Mouse (Mus musculus): ENCODE measurements around the gene Gm19935.

Gm19935 gene

GRCm38 (mm10) chr8:90817293-90817692 is at the start of gene Gm19935:
Gm19935 (minus strand) TSS chr8:90817393.
- in situ Hi-C loops (cut with MboI), result no loop called here

GRCm38 (mm10) chr8:90862038-90862437 is 44.8 kb upstream of the Gm19935 start:
- in situ Hi-C loops (cut with MboI), result no loop called here

- in situ Hi-C loops (cut with MboI), result no loop called here
Measured at GRCm38 (mm10) chr8:90861266-90861944, 44.2 kb upstream of the Gm19935 start.

- in situ Hi-C loops (cut with MboI), result no loop called here
Measured at GRCm38 (mm10) chr8:90858071-90858470, 40.9 kb upstream of the Gm19935 start.

GRCm38 (mm10) chr8:90856952-90857351 is 39.8 kb upstream of the Gm19935 start:
- in situ Hi-C loops (cut with MboI), result no loop called here

- in situ Hi-C loops (cut with MboI), result no loop called here
Measured at GRCm38 (mm10) chr8:90856171-90856570, 39.0 kb upstream of the Gm19935 start.

GRCm38 (mm10) chr8:90854671-90855161 is 37.5 kb upstream of the Gm19935 start:
- in situ Hi-C loops (cut with MboI), result no loop called here

GRCm38 (mm10) chr8:90853971-90854670 is 36.9 kb upstream of the Gm19935 start:
- in situ Hi-C loops (cut with MboI), result no loop called here

- in situ Hi-C loops (cut with MboI), result no loop called here
Measured at GRCm38 (mm10) chr8:90851544-90851943, 34.4 kb upstream of the Gm19935 start.

- in situ Hi-C loops (cut with MboI), result no loop called here
Measured at GRCm38 (mm10) chr8:90849462-90850050, 32.4 kb upstream of the Gm19935 start.

GRCm38 (mm10) chr8:90847980-90848379 is 30.8 kb upstream of the Gm19935 start:
- in situ Hi-C loops (cut with MboI), result no loop called here

- in situ Hi-C loops (cut with MboI), result no loop called here
Measured at GRCm38 (mm10) chr8:90844179-90844967, 27.2 kb upstream of the Gm19935 start.

- in situ Hi-C loops (cut with MboI), result no loop called here
Measured at GRCm38 (mm10) chr8:90843127-90843526, 25.9 kb upstream of the Gm19935 start.

GRCm38 (mm10) chr8:90841321-90841720 is 24.1 kb upstream of the Gm19935 start:
- in situ Hi-C loops (cut with MboI), result no loop called here

- in situ Hi-C loops (cut with MboI), result loop anchor here (10.0 kb wide), 1 partner anchor 115 kb away; no protein-coding TSS in a partner anchor
Measured at GRCm38 (mm10) chr8:90839725-90840714, 22.8 kb upstream of the Gm19935 start.

- in situ Hi-C loops (cut with MboI), result loop anchor here (10.0 kb wide), 1 partner anchor 117 kb away; no protein-coding TSS in a partner anchor
Measured at GRCm38 (mm10) chr8:90837440-90837839, 20.2 kb upstream of the Gm19935 start.

GRCm38 (mm10) chr8:90834321-90834672 is 17.1 kb upstream of the Gm19935 start:
- in situ Hi-C loops (cut with MboI), result loop anchor here (10.0 kb wide), 1 partner anchor 121 kb away; no protein-coding TSS in a partner anchor

- in situ Hi-C loops (cut with MboI), result loop anchor here (10.0 kb wide), 1 partner anchor 121 kb away; no protein-coding TSS in a partner anchor
Measured at GRCm38 (mm10) chr8:90833628-90834320, 16.6 kb upstream of the Gm19935 start.

GRCm38 (mm10) chr8:90832576-90833289 is 15.5 kb upstream of the Gm19935 start:
- in situ Hi-C loops (cut with MboI), result loop anchor here (10.0 kb wide), 1 partner anchor 122 kb away; no protein-coding TSS in a partner anchor
